Mouse (Mus musculus) intestine, embryonic 15.5 days (tissue): ENCODE data around the gene Ush2a. TPM values are rescaled to one million over a fixed set of nuclear protein-coding genes. Genes with fewer than 3 reads are reported as not detected.
A peak's percentile ranks its signal among the peaks of the same experiment; 100 is the strongest.

ENCODE experiments used
- ATAC-seq: fragments of 200-750 bp; cut with Nextera tagmentation; 2 replicates; pipeline ENCODE4 v1.8.0; 2017; ENCODE audit warnings: moderate TSS enrichment, moderate library complexity
- H3K27ac ChIP-seq: fragments of 300-500 bp; sonication (generic); 2 replicates; pipeline ENCODE4 v1.5.1; 2015; ENCODE audit warnings: mild to moderate bottlenecking, inconsistent platforms
- H3K27me3 ChIP-seq: fragments of 300-500 bp; sonication (generic); replicated peaks from 2 replicates; pipeline ENCODE4 v1.6.1; 2015; ENCODE audit warnings: inconsistent platforms
- H3K36me3 ChIP-seq: fragments of 300-500 bp; sonication (generic); 2 replicates; pipeline ENCODE4 v1.6.1; 2015; ENCODE audit warnings: inconsistent platforms
- H3K4me1 ChIP-seq: fragments of 300-500 bp; sonication (generic); replicated peaks from 2 replicates; pipeline ENCODE4 v1.6.1; 2015; ENCODE audit warnings: inconsistent platforms
- H3K4me2 ChIP-seq: fragments of 300-500 bp; sonication (generic); replicated peaks from 2 replicates; pipeline ENCODE4 v1.6.1; 2015; ENCODE audit warnings: mild to moderate bottlenecking, inconsistent platforms
- H3K4me3 ChIP-seq: fragments of 300-500 bp; sonication (generic); replicated peaks from 2 replicates; pipeline ENCODE4 v1.5.1; 2015; ENCODE audit warnings: inconsistent platforms
- H3K9ac ChIP-seq: fragments of 300-500 bp; sonication (generic); 2 replicates; pipeline ENCODE4 v1.6.1; 2015; ENCODE audit warnings: inconsistent platforms
- H3K9me3 ChIP-seq: fragments of 300-500 bp; sonication (generic); 2 replicates; pipeline ENCODE4 v1.6.1; 2016; ENCODE audit warnings: inconsistent platforms
- WGBS: fragments of 180-500 bp; shearing (Covaris S2); methylation state at CpG from one replicate; pipeline ENCODE4 v1.1.7; 2015; 5-methylcytosine and 5-hydroxymethylcytosine counted together
- polyA plus RNA-seq: library from polyadenylated mRNA; unstranded; fragments of >200 nt; fragmentation: Nextera tagmentation; extraction: Ambion mirVana; gene quantifications from 2 replicates; pipeline ENCODE4 v1.2.1, GENCODE M21; 2015

Ush2a gene
- polyA plus RNA-seq, 1 experiment from 2014 or later, result 0.04 TPM

DNA sequence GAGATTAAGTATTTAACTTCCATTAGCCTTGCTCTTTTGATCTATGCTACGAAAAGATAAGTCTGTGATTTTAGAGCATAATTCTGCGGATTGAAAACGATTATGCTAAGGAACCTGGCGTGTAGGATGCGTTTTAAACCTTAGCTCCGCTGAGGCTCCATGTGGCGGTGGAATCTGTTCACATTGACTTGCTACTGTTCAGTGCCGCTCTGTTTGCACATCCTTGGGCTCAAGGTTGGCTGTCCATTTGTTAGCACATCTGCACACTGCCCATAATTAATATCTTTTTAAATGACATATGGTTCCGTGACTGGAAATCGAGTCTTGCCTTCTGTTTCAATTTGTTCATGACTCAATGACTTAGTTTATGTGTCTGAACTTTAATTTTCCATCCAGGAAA is 446.9 kb downstream of the Ush2a start:
- no peak overlapping the region for H3K4me2 ChIP-seq
- H3K4me1 ChIP-seq, result no peaks in the 10 kb centered on the region
- H3K9me3 ChIP-seq, result no peaks in the 10 kb centered on the region
- H3K4me3 ChIP-seq, result no peak overlapping the region
- no peaks in the 10 kb centered on the region for H3K27me3 ChIP-seq
- 91% methylated on average over 10 of the region's 10 CpGs for WGBS
- H3K9ac ChIP-seq, result no peak overlapping the region
- ATAC-seq, result no peak
- H3K27ac ChIP-seq, result no peak overlapping the region
- no peaks in the 10 kb centered on the region for H3K36me3 ChIP-seq

DNA sequence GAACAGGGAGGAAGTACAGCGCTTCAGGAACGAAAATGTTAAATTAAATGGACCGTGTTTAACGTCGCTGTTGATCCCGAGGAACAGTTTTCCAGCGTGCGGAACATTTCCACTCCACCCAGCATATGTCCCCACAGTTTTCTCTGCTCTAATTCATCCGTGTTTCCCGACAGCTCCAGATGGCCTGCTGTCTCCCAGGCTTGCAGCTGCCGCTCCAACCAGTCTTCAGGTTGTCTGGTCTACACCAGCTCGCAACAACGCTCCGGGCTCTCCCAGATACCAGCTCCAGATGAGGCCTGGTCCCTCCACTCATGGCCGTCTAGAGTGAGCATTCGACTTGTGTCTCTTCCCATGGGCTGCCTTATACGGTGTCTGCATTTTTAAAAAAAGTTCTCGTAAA is 452.3 kb downstream of the Ush2a start:
- Histone ChIP-seq H3K4me2 (no peak overlapping the region), H3K36me3 (no peaks in the 10 kb centered on the region), H3K27me3 (no peaks in the 10 kb centered on the region), H3K4me3 (no peak overlapping the region), H3K27ac (no peak overlapping the region), H3K9me3 (no peaks in the 10 kb centered on the region), H3K4me1 (no peaks in the 10 kb centered on the region), H3K9ac (no peak overlapping the region)
- no peak for ATAC-seq
- 82% methylated on average over 18 of the region's 18 CpGs for WGBS

DNA sequence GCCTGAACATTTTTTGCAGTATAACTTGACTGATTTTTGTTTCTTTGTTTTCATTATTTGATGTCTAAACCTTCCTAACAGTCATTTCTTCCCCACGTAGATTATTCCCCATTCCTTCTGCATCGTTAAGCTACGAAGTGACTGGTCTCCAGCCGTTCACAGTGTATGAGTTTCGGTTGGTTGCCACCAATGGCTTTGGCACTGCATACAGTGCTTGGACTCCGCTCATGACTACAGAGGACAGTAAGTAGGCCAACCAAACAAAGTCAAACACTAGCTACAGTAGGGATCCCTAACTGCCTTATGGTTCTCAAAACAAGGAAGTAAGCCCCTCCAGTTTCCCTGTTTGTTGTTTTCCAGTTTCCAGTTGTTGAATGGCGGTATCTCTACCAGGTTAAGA is 453.1 kb downstream of the Ush2a start:
- Histone ChIP-seq H3K9me3 (no peaks in the 10 kb centered on the region), H3K36me3 (no peaks in the 10 kb centered on the region), H3K4me2 (no peak overlapping the region), H3K9ac (no peak overlapping the region), H3K27ac (no peak overlapping the region), H3K27me3 (no peaks in the 10 kb centered on the region), H3K4me1 (no peaks in the 10 kb centered on the region), H3K4me3 (no peak overlapping the region)
- no peak for ATAC-seq
- 94% methylated on average over 7 of the region's 7 CpGs for WGBS

DNA sequence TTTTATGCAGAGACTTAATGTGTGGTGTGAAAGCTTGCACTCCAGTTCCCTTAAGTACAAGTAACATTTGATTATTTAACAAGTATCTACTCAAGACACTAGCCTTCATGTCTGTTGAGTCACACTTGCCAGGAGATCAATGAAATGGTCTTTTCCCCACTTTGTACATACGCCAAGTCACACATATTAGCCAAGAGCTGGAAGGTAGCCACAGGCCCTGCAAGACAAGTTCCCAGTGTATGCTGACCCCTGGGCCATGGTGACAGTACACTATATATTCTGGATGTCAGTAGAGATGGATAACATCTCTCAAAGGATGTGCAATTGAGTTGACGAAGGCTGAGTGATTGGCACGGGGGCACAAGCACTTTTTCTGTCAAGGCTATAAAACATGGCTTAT is 455.1 kb downstream of the Ush2a start:
- H3K9ac ChIP-seq, result no peak overlapping the region
- 67% methylated on average over 3 of the region's 3 CpGs for WGBS
- no peak overlapping the region for H3K4me2 ChIP-seq
- no peaks in the 10 kb centered on the region for H3K4me1 ChIP-seq
- no peak overlapping the region for H3K27ac ChIP-seq
- no peak overlapping the region for H3K4me3 ChIP-seq
- ATAC-seq, result no peak
- no peaks in the 10 kb centered on the region for H3K27me3 ChIP-seq
- H3K9me3 ChIP-seq, result no peaks in the 10 kb centered on the region
- no peaks in the 10 kb centered on the region for H3K36me3 ChIP-seq

DNA sequence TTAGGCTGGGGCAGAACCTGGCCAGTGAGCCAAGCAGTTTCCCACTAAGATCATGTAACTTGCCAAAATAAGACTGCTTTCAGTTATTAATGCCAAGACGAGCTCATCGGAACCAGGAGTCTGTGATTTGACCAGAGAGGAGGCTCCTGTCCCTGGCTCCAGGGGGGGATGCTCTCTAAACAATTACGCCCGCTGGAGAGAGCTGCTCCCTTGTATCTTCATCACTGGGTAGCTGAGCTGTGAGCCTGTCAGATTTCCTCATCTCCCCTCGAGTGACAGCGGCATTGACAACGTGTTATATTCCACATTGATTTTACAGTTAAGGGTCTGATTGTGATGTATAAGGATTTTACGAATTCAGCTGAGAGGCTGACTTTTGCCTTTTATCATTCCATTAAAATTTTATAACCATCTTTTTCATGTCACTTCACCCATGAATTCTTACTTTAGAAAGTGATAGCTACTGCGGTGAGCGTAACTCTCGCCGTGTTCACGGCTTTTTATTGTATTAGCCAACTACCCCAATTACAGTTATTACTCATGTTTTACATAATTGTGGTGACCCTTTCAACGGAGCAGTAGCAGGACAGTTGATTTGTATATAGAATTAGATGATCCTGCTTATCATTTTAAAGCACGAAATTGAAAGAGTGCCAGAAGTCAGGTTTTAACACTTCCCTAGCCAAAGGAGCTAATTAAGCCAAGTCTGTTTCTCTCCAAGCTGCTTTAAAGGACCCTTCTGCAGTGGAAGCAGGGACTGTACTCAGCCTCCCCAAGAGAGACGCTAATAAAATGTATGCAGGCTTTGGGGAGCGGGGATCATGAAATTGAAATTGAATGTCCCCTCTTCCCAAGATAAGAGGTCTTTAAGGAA is 463.5 kb downstream of the Ush2a start:
- Histone ChIP-seq H3K9me3 (no peaks in the 10 kb centered on the region), H3K4me2 (no peak overlapping the region), H3K4me1 (no peaks in the 10 kb centered on the region), H3K4me3 (no peak overlapping the region), H3K27me3 (no peaks in the 10 kb centered on the region), H3K9ac (no peak overlapping the region), H3K36me3 (no peaks in the 10 kb centered on the region), H3K27ac (no peak overlapping the region)
- ATAC-seq, result no peak
- WGBS, result 68% methylated on average over 17 of the region's 17 CpGs

DNA sequence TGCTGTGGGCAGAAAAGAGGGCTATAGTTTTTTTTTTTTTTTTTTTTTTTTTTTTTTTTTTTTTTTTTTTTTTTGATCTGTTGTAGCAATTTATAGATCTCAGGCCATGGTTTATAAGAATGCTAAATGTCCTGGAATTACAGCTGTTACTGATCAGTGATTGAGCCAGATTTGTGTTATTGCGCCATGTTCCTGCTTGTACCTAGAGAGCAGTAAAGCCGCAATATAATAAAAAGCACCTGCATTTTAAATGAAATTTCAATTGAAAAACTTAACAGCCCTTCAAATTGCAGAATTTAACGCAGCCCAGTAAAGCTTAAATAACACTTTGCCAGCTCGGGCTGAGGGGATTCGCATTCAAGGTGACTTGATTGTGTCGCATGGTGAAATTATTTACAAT is 465.1 kb downstream of the Ush2a start:
- Histone ChIP-seq H3K4me2 (no peak overlapping the region), H3K9me3 (no peaks in the 10 kb centered on the region), H3K27me3 (no peaks in the 10 kb centered on the region), H3K4me3 (no peak overlapping the region), H3K4me1 (no peaks in the 10 kb centered on the region), H3K36me3 (no peaks in the 10 kb centered on the region), H3K27ac (no peak overlapping the region), H3K9ac (no peak overlapping the region)
- no peak for ATAC-seq
- WGBS, result 84% methylated on average over 6 of the region's 6 CpGs

DNA sequence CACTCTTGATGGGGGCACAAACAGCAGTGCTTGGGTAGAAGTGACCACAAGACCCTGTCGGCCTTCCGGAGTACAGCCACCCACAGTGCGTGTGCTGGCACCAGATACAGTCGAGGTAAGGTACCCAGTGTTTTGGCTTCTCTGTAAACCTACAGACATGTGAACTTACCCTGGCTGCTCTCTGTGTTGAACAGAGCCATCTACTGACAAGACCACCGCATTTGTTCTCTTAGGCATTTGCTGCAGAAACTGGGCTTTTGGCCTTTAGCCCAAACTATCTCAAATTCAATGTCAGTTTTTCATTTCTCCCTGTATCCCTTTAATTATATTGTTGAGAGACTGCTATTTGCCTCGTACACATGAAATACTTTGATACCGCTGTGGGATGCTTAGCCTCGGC is 466.8 kb downstream of the Ush2a start:
- H3K4me2 ChIP-seq, result no peak overlapping the region
- no peaks in the 10 kb centered on the region for H3K9me3 ChIP-seq
- no peaks in the 10 kb centered on the region for H3K4me1 ChIP-seq
- no peak overlapping the region for H3K27ac ChIP-seq
- H3K27me3 ChIP-seq, result no peaks in the 10 kb centered on the region
- no peak for ATAC-seq
- H3K4me3 ChIP-seq, result no peak overlapping the region
- H3K36me3 ChIP-seq, result no peaks in the 10 kb centered on the region
- WGBS, result 83% methylated on average over 8 of the region's 8 CpGs
- no peak overlapping the region for H3K9ac ChIP-seq

DNA sequence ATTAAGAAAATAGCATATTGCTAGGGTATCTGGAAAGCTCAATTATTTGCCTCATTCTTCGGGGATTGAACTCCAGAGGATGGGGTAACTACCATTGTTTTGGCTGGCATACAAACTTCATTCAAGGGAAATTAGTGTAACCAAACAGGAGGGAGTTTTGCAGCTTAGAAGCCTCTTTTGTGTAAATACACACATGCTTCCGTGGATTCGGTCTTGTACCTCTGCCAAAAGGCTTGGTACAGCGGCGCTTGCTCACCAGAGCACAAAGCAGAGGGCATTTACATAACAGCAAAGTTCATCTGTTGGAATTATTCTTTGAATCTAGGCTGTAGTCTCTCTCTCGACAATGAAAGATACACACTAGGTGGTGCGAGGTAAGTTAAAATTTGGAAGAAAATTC is 467.4 kb downstream of the Ush2a start:
- Histone ChIP-seq H3K27me3 (no peaks in the 10 kb centered on the region), H3K27ac (no peak overlapping the region), H3K9ac (no peak overlapping the region), H3K36me3 (no peaks in the 10 kb centered on the region), H3K4me2 (no peak overlapping the region), H3K4me1 (no peaks in the 10 kb centered on the region), H3K4me3 (no peak overlapping the region), H3K9me3 (no peaks in the 10 kb centered on the region)
- ATAC-seq, result no peak
- 74% methylated on average over 7 of the region's 7 CpGs for WGBS

DNA sequence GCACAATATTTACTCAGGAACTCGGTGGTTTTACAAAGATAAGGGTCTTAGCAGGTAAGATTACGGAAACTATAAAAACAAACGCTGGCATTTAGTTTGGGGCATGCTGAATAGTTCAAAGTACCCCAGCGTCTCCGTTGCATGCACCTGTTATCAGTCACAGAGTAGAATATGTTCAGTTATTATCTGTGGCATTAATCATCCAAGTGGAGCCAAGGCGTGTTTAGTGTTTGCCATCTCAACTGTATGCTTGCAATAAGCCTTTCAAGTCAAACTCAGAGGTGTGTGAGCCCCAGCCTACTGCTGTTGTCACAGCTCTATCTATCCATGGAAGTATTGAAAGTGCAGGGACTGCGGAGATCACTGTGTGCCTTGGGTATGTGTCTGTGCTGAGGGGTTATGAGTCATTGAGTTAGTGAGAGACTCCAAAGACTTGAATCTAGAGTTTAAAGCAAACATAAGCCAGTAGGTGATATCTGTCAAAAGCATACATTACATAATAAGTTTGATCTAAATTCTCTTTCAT is 473.0 kb downstream of the Ush2a start:
- H3K36me3 ChIP-seq, result no peaks in the 10 kb centered on the region
- WGBS, result 57% methylated on average over 7 of the region's 7 CpGs
- peak; percentile 71 for ATAC-seq

DNA sequence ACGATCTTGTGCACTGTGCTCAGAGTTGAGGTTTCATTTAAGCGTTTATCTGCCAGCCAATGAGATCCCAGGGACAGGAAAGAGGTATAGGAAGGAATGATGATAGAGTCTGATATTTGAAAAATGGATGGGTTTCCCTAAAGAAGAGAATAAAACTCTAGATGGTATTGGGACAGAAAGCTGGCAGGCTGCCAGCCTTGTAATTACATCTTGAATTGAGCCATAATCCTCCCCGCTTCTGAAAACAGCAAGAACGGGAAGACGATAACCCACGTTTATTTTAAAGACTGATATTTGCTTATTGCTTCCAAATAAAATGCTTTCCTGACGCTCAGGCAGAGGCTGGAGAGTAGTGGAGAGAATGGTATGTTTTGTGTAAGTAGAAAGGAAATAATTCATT is 481.1 kb downstream of the Ush2a start:
- Histone ChIP-seq H3K4me3 (no peak overlapping the region), H3K4me1 (no peaks in the 10 kb centered on the region), H3K9me3 (no peaks in the 10 kb centered on the region), H3K4me2 (no peak overlapping the region), H3K27ac (no peak overlapping the region), H3K9ac (no peak overlapping the region), H3K27me3 (no peaks in the 10 kb centered on the region), H3K36me3 (no peaks in the 10 kb centered on the region)
- ATAC-seq, result no peak
- WGBS, result 33% methylated on average over 7 of the region's 7 CpGs

More for the DNA sequence above, 473.0 kb downstream of the Ush2a start:
- no peak overlapping the region for H3K27ac ChIP-seq
- H3K4me2 ChIP-seq, result no peak overlapping the region
- H3K9ac ChIP-seq, result no peak overlapping the region
- H3K9me3 ChIP-seq, result no peaks in the 10 kb centered on the region
- H3K4me1 ChIP-seq, result no peaks in the 10 kb centered on the region
- H3K27me3 ChIP-seq, result no peaks in the 10 kb centered on the region
- no peak overlapping the region for H3K4me3 ChIP-seq

DNA sequence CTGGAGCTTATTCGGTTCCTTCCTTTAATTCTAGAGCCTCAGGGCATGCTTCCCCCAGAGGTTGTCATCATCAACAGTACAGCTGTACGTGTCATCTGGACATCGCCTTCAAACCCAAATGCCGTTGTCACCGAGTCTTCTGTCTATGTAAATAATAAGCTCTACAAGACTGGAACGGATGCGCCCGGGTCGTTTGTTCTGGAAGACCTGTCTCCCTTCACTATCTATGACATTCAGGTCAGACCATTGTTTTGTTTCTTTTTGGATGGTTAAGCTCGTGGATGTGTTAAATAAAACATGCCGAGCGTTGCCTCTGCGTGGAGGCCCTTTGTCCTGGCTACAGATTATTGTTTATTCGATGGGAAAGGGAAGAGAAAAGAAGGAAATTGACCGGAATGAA is 493.2 kb downstream of the Ush2a start:
- no peaks in the 10 kb centered on the region for H3K36me3 ChIP-seq
- no peak overlapping the region for H3K9ac ChIP-seq
- H3K27ac ChIP-seq, result no peak overlapping the region
- no peaks in the 10 kb centered on the region for H3K27me3 ChIP-seq
- no peaks in the 10 kb centered on the region for H3K9me3 ChIP-seq
- ATAC-seq, result no peak
- WGBS, result 69% methylated on average over 15 of the region's 15 CpGs
- no peak overlapping the region for H3K4me3 ChIP-seq
- H3K4me1 ChIP-seq, result no peaks in the 10 kb centered on the region
- H3K4me2 ChIP-seq, result no peak overlapping the region

DNA sequence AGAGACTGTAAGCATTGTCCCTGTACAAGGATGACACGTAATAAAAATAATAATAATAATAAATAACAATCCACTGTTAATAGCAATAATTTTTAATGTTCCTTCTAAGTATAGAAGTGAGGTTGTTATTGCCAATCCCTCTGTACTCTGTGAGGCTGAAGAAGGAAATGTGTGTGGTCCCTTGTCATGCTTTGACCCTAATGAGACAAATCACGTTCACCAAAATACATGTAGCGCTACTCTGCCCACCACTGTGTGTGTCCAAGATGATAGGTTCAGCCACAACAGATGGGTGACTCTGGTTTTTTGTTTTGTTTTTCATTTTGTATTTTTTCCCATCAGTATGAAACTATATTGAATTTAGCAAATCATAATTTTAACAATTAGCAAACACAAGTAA is 498.7 kb downstream of the Ush2a start:
- Histone ChIP-seq H3K9me3 (no peaks in the 10 kb centered on the region), H3K27me3 (no peaks in the 10 kb centered on the region), H3K36me3 (no peaks in the 10 kb centered on the region), H3K4me1 (no peaks in the 10 kb centered on the region), H3K4me3 (no peak overlapping the region), H3K9ac (no peak overlapping the region), H3K27ac (no peak overlapping the region), H3K4me2 (no peak overlapping the region)
- no peak for ATAC-seq
- 63% methylated on average over 3 of the region's 3 CpGs for WGBS

DNA sequence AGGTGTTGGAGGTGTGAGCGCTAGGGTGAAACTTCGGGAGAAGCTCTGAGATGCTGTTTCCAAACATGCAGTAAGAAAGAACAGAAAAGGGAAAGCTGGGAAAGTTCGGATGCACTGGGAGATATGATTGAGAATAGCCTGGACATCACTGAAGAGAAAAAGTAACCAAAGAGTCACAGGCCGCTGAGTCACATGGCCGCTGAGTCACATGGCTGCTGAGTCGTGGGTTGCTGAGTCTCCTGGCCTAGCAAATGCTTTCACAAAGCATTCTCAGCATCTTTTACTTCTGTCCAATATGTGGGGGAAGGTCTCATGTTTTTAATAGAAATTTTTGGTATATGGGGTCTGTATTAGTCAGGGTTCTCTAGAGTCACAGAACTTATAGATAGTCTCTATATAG is 500.6 kb downstream of the Ush2a start:
- no peaks in the 10 kb centered on the region for H3K4me1 ChIP-seq
- 83% methylated on average over 6 of the region's 6 CpGs for WGBS
- H3K9me3 ChIP-seq, result no peaks in the 10 kb centered on the region
- H3K27ac ChIP-seq, result no peak overlapping the region
- no peak overlapping the region for H3K9ac ChIP-seq
- H3K36me3 ChIP-seq, result no peaks in the 10 kb centered on the region
- H3K27me3 ChIP-seq, result no peaks in the 10 kb centered on the region
- no peak overlapping the region for H3K4me2 ChIP-seq
- ATAC-seq, result no peak
- H3K4me3 ChIP-seq, result no peak overlapping the region
